Mouse (Mus musculus) brain, adult 2 months (tissue): ENCODE results near the gene Enpp1.

Experiments used
- DNase-seq: peaks from one replicate; pipeline ENCODE4 v3.0.0; 2011; ENCODE audit warnings: low read depth, low spot score

The Enpp1 gene

GRCm38 (mm10) chr10:24597789-24598188 is 114.2 kb downstream of the Enpp1 start:
- DNase-seq: no peak

- DNase-seq: peak; percentile 52
Observed at GRCm38 (mm10) chr10:24596869-24597339, 115.1 kb downstream of the Enpp1 start.

- peak; percentile 16 for DNase-seq
Observed at GRCm38 (mm10) chr10:24596003-24596868, 115.7 kb downstream of the Enpp1 start.

GRCm38 (mm10) chr10:24595250-24596002 is 116.5 kb downstream of the Enpp1 start, which contains the start of gene Ccn2:
Gene Ccn2, plus strand, starts transcription at chr10:24595442.
- peak; percentile 46 for DNase-seq

- DNase-seq: no peak
Observed at GRCm38 (mm10) chr10:24593556-24593955, 118.4 kb downstream of the Enpp1 start.

- no peak for DNase-seq
Observed at GRCm38 (mm10) chr10:24592969-24593368, 119.0 kb downstream of the Enpp1 start.

- DNase-seq: no peak
Observed at GRCm38 (mm10) chr10:24592318-24592717, 119.6 kb downstream of the Enpp1 start.

GRCm38 (mm10) chr10:24591741-24592140 is 120.2 kb downstream of the Enpp1 start:
- no peak for DNase-seq

GRCm38 (mm10) chr10:24591136-24591535 is 120.8 kb downstream of the Enpp1 start:
- peak; percentile 89 for DNase-seq

GRCm38 (mm10) chr10:24590546-24590945 is 121.4 kb downstream of the Enpp1 start:
- no peak for DNase-seq

GRCm38 (mm10) chr10:24589238-24589637 is 122.7 kb downstream of the Enpp1 start:
- DNase-seq: no peak

GRCm38 (mm10) chr10:24588824-24589223 is 123.1 kb downstream of the Enpp1 start:
- no peak for DNase-seq
